Mouse (Mus musculus) limb, embryonic 11.5 days (tissue): ENCODE data around the gene Wdr17. TPM values are rescaled to one million over a fixed set of nuclear protein-coding genes. Genes with fewer than 3 reads are reported as not detected.

Experiments used
- ATAC-seq: fragments of 200-750 bp; cut with Nextera tagmentation; 2 replicates; pipeline ENCODE4 v1.8.0; 2017; ENCODE audit warnings: low read depth; ENCODE audit not compliant: insufficient number of reproducible peaks, low FRiP score, low TSS enrichment
- DNase-seq: peaks from one replicate; pipeline ENCODE4 v3.0.0-alpha.2; 2015; ENCODE audit warnings: low spot score
- H3K27ac ChIP-seq: fragments of 300-500 bp; sonication (generic); replicated peaks from 2 replicates; pipeline ENCODE4 v1.5.1; 2014; ENCODE audit warnings: low read depth, mild to moderate bottlenecking, low read length
- H3K27me3 ChIP-seq: fragments of 300-500 bp; sonication (generic); 2 replicates; pipeline ENCODE4 v1.6.1; 2014; ENCODE audit warnings: mild to moderate bottlenecking, low read length, mixed read lengths; ENCODE audit not compliant: control insufficient read depth, insufficient read depth
- H3K36me3 ChIP-seq: fragments of 300-500 bp; sonication (generic); 2 replicates; pipeline ENCODE4 v1.6.1; 2014; ENCODE audit warnings: mild to moderate bottlenecking, low read length, moderate library complexity, mixed read lengths; ENCODE audit not compliant: control insufficient read depth, insufficient read depth
- H3K4me1 ChIP-seq: fragments of 300-500 bp; sonication (generic); 2 replicates; pipeline ENCODE4 v1.6.1; 2014; ENCODE audit warnings: low read length, mixed read lengths; ENCODE audit not compliant: control insufficient read depth, insufficient read depth
- H3K4me2 ChIP-seq: fragments of 300-500 bp; sonication (generic); 2 replicates; pipeline ENCODE4 v1.6.1; 2014; ENCODE audit warnings: low read depth, mild to moderate bottlenecking, moderate library complexity; ENCODE audit not compliant: severe bottlenecking
- H3K4me3 ChIP-seq: fragments of 300-500 bp; sonication (generic); 2 replicates; pipeline ENCODE4 v1.5.1; 2014; ENCODE audit warnings: low read depth, low read length
- H3K9ac ChIP-seq: fragments of 300-500 bp; sonication (generic); 2 replicates; pipeline ENCODE4 v1.6.1; 2014; ENCODE audit warnings: mild to moderate bottlenecking, low read length
- H3K9me3 ChIP-seq: fragments of 300-500 bp; sonication (generic); 2 replicates; pipeline ENCODE4 v1.6.1; 2016; ENCODE audit warnings: low read length; ENCODE audit not compliant: control insufficient read depth
- WGBS: fragments of 180-500 bp; shearing (Covaris S2); extraction: QIAGEN DNeasy Blood & Tissue Kit; methylation state at CpG from one replicate; pipeline ENCODE4 v1.1.7; 2014; 5-methylcytosine and 5-hydroxymethylcytosine counted together
- polyA plus RNA-seq: library from polyadenylated mRNA; unstranded; fragments of >200 nt; fragmentation: Nextera tagmentation; extraction: Ambion mirVana; gene quantifications from 2 replicates; pipeline ENCODE4 v1.2.1, GENCODE M21; 2014

Wdr17 gene
- polyA plus RNA-seq, 1 experiment from 2014 or later: 1.6 TPM

- Histone ChIP-seq H3K4me3 (no peak overlapping the region), H3K27ac (no peak overlapping the region), H3K36me3 (no peaks in the 10 kb centered on the region), H3K9ac (no peak overlapping the region), H3K4me1 (0 out of 2 replicates have a peak, but pooled peaks cover 3% of the 10 kb centered on the region), H3K27me3 (no peaks in the 10 kb centered on the region), H3K9me3 (no peaks in the 10 kb centered on the region), H3K4me2 (no peak overlapping the region)
- no peak for DNase-seq
- no peak for ATAC-seq
- WGBS: 83% methylated on average over 2 of the region's 2 CpGs
These were observed 289.6 kb downstream of the Wdr17 start for GRCm38 (mm10) chr8:54597386-54597785.

- H3K9me3 ChIP-seq: no peaks in the 10 kb centered on the region
- no peaks in the 10 kb centered on the region for H3K36me3 ChIP-seq
- 88% methylated on average over 2 of the region's 2 CpGs for WGBS
- H3K27ac ChIP-seq: no peak overlapping the region
- 0 out of 2 replicates have a peak, but pooled peaks cover 3% of the 10 kb centered on the region for H3K4me1 ChIP-seq
- ATAC-seq (no peak), DNase-seq (no peak)
- no peak overlapping the region for H3K4me3 ChIP-seq
- H3K4me2 ChIP-seq: no peak overlapping the region
- no peaks in the 10 kb centered on the region for H3K27me3 ChIP-seq
- H3K9ac ChIP-seq: no peak overlapping the region
These were observed 290.0 kb downstream of the Wdr17 start for GRCm38 (mm10) chr8:54596940-54597339.

GRCm38 (mm10) chr8:54596051-54596450 is 290.9 kb downstream of the Wdr17 start:
- H3K4me3 ChIP-seq: no peak overlapping the region
- H3K27ac ChIP-seq: no peak overlapping the region
- no peaks in the 10 kb centered on the region for H3K9me3 ChIP-seq
- no peak for DNase-seq
- no peak for ATAC-seq
- no peaks in the 10 kb centered on the region for H3K36me3 ChIP-seq
- no peaks in the 10 kb centered on the region for H3K27me3 ChIP-seq
- 72% methylated on average over 2 of the region's 2 CpGs for WGBS
- no peak overlapping the region for H3K4me2 ChIP-seq
- H3K9ac ChIP-seq: no peak overlapping the region
- H3K4me1 ChIP-seq: 0 out of 2 replicates have a peak, but pooled peaks cover 3% of the 10 kb centered on the region

DNA sequence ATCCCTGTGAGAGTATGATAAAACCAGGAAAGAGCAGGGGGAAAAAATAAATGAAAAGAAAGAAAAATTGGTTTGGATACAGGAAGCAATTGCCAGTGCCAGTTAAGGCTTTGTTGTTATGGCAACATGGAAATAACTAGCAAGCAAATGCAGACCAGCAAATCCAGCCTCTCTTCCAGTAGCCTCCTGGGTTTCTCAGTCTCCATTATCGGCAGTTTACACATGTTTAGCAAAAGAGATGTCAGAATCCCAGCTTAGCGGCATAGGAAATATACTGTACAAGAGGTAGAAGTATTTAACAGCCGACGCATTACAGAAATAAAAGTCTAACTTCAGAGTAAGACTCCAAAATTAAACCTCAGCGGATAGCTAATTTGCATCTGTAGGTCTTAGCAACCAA is 292.4 kb downstream of the Wdr17 start:
- Histone ChIP-seq H3K27me3 (no peaks in the 10 kb centered on the region), H3K9ac (no peak overlapping the region), H3K36me3 (no peaks in the 10 kb centered on the region), H3K4me1 (no peaks in the 10 kb centered on the region), H3K4me3 (no peak overlapping the region), H3K27ac (no peak overlapping the region), H3K4me2 (no peak overlapping the region), H3K9me3 (no peaks in the 10 kb centered on the region)
- ATAC-seq: no peak
- WGBS: 90% methylated on average over 5 of the region's 5 CpGs
- no peak for DNase-seq

- no peak for ATAC-seq
- Histone ChIP-seq H3K27ac (no peak overlapping the region), H3K4me2 (no peak overlapping the region), H3K9me3 (no peaks in the 10 kb centered on the region), H3K4me3 (no peak overlapping the region), H3K4me1 (no peaks in the 10 kb centered on the region), H3K9ac (no peak overlapping the region), H3K27me3 (no peaks in the 10 kb centered on the region), H3K36me3 (no peaks in the 10 kb centered on the region)
- 35% methylated on average over 1 of the region's 1 CpGs for WGBS
- no peak for DNase-seq
These were observed 304.1 kb downstream of the Wdr17 start for GRCm38 (mm10) chr8:54582886-54583285.

DNA sequence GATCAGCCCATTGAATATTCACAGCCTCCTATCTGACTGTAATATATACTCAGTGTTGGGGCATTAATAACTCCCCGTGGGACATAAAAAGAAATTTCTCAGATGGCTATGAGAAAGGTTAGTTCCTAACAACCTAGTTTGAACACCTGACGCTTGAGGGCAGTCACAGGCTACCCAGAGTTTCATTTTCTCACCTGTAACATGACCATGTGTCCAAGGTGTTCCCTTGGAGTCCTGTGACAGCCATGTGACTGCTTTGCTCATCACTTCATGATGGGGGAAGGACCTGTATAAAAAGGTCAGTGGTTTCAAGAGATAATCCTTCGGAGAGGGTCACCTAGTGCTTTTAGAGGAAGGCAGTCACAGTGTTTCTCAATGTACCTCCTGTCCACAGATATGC is 305.5 kb downstream of the Wdr17 start:
- DNase-seq (no peak), ATAC-seq (no peak)
- Histone ChIP-seq H3K27ac (no peak overlapping the region), H3K9me3 (no peaks in the 10 kb centered on the region), H3K9ac (no peak overlapping the region), H3K36me3 (no peaks in the 10 kb centered on the region), H3K4me1 (no peaks in the 10 kb centered on the region), H3K4me3 (no peak overlapping the region), H3K27me3 (no peaks in the 10 kb centered on the region), H3K4me2 (no peak overlapping the region)
- WGBS: 82% methylated on average over 3 of the region's 3 CpGs

Other genes with a start within 250 kb of the Wdr17 start
- 2.4 and 2.7 TPM in 2 replicates for gene Gpm6a, start 67.7 kb upstream of the Wdr17 start, polyA plus RNA-seq